Mouse (Mus musculus) heart, adult 8-10 months (tissue): ENCODE data around the gene Sidt1. TPM values are rescaled to one million over a fixed set of nuclear protein-coding genes. Genes with fewer than 3 reads are reported as not detected.

Experiments used
- DNase-seq: peaks from one replicate; pipeline ENCODE4 v3.0.0; 2022; ENCODE audit warnings: low spot score
- total RNA-seq, 4 experiments: library from RNA; stranded (reverse); gene quantifications; 2 replicates each; pipeline ENCODE4 v1.2.4; 2022

The Sidt1 gene
- total RNA-seq = under 1 TPM; 0.37 to 0.49 (median 0.41) TPM

- DNase-seq = no peak
Observed at GRCm38 (mm10) chr16:44332861-44333284, at the start of gene Sidt1. TSS of gene Sidt1 (minus strand) at chr16:44333196.

GRCm38 (mm10) chr16:44381578-44381977, 48.6 kb upstream of the Sidt1 start:
- DNase-seq = no peak

- DNase-seq = no peak
Observed at GRCm38 (mm10) chr16:44380006-44380405, 47.0 kb upstream of the Sidt1 start.

- no peak for DNase-seq
Observed at GRCm38 (mm10) chr16:44375459-44375858, 42.5 kb upstream of the Sidt1 start.

- DNase-seq = no peak
Observed at GRCm38 (mm10) chr16:44365522-44365921, 32.5 kb upstream of the Sidt1 start.

GRCm38 (mm10) chr16:44361921-44362890, 29.2 kb upstream of the Sidt1 start:
- peak; percentile 51 for DNase-seq

GRCm38 (mm10) chr16:44357571-44358268, 24.7 kb upstream of the Sidt1 start:
- DNase-seq = peak; percentile 70

GRCm38 (mm10) chr16:44356291-44356690, 23.3 kb upstream of the Sidt1 start:
- DNase-seq = peak; percentile 50

- DNase-seq = no peak
Observed at GRCm38 (mm10) chr16:44349801-44350397, 16.9 kb upstream of the Sidt1 start.

GRCm38 (mm10) chr16:44347071-44347901, 14.3 kb upstream of the Sidt1 start, which contains the start of gene Spice1:
TSS of gene Spice1 (plus strand) at chr16:44347121.
- peak; percentile 94 for DNase-seq

- DNase-seq = no peak
Observed at GRCm38 (mm10) chr16:44337541-44337940, 4.5 kb upstream of the Sidt1 start.

- no peak for DNase-seq
Observed at GRCm38 (mm10) chr16:44331995-44332860, 768 bp downstream of the Sidt1 start.

GRCm38 (mm10) chr16:44331671-44331994, 1.4 kb downstream of the Sidt1 start:
- DNase-seq = no peak

- no peak for DNase-seq
Observed at GRCm38 (mm10) chr16:44331154-44331553, 1.8 kb downstream of the Sidt1 start.

- DNase-seq = no peak
Observed at GRCm38 (mm10) chr16:44330657-44331056, 2.3 kb downstream of the Sidt1 start.

- DNase-seq = no peak
Observed at GRCm38 (mm10) chr16:44328644-44329043, 4.4 kb downstream of the Sidt1 start.

- DNase-seq = no peak
Observed at GRCm38 (mm10) chr16:44320232-44320631, 12.8 kb downstream of the Sidt1 start.

- DNase-seq = no peak
Observed at GRCm38 (mm10) chr16:44316350-44316749, 16.6 kb downstream of the Sidt1 start.

- no peak for DNase-seq
Observed at GRCm38 (mm10) chr16:44313422-44313821, 19.6 kb downstream of the Sidt1 start.

- no peak for DNase-seq
Observed at GRCm38 (mm10) chr16:44305606-44306005, 27.4 kb downstream of the Sidt1 start.
